In genomic region chr11:116282089-116282488, GRCm38 (mm10) we compare ENCODE assay signal across 9 mouse cellular contexts. TPM values are rescaled to one million over a fixed set of nuclear protein-coding genes. Genes with fewer than 3 reads are reported as not detected.
DNase-seq lines count a peak whose midpoint lies in the region; ATAC-seq lines count a peak whose summit lies in the region.
"Had no signal": no experiment of that assay in that cellular context is flagged by ENCODE, and none has a peak within 500 bp of the region (broad histone marks: within the 10 kb centered on the region; RNA-seq: fewer than 3 reads in every experiment).

No protein-coding gene starts in this region.

- H3K9me3 ChIP-seq in heart, embryonic 11.5 days (replicated peaks; ENCODE audit: control insufficient read depth, low read length), result no peaks in the 10 kb centered on the region

- H3K27ac ChIP-seq in heart, embryonic 11.5 days (ENCODE audit: low read depth, low read length), result no peak overlapping the region

- intact Hi-C loops in heart, postnatal 14 days (cut with DNase I), result no loop called here
- intact Hi-C loops in left cerebral cortex, postnatal 14 days (cut with DNase I), result no loop called here

- H3K4me3 ChIP-seq in heart, embryonic 11.5 days (ENCODE audit: low read depth, low read length), result peak overlapping the region; percentile 41

- ATAC-seq in heart, embryonic 11.5 days (replicated peaks; ENCODE audit: insufficient number of reproducible peaks, low FRiP score, low TSS enrichment), result no peak

- H3K4me1 ChIP-seq in heart, embryonic 11.5 days (ENCODE audit: control insufficient read depth, insufficient read depth, low read length), result peaks cover 9% of the 10 kb centered on the region

- no peaks in the 10 kb centered on the region for H3K36me3 ChIP-seq in heart, embryonic 11.5 days (ENCODE audit: control insufficient read depth, insufficient read depth, low read length)

- 3% methylated on average over 11 of the region's 11 CpGs for WGBS in heart, embryonic 11.5 days (ENCODE audit: insufficient replicate concordance)

- no peak overlapping the region for H3K9ac ChIP-seq in heart, embryonic 11.5 days (ENCODE audit: low read depth, low read length)

- peak overlapping the region; percentile 24; the same call in 1 of the 2 replicates for H3K4me2 ChIP-seq in heart, embryonic 11.5 days

- peaks cover 67% of the 10 kb centered on the region for H3K27me3 ChIP-seq in heart, embryonic 11.5 days (ENCODE audit: control insufficient read depth, insufficient read depth, low read length)

- DNase-seq in heart, postnatal 14 days, result no peak
- peak; percentile 54 for DNase-seq in embryo, embryonic 10.5 days (ENCODE audit: low spot score)
- DNase-seq in kidney, adult 11 months, result peak; percentile 36
- DNase-seq in mesoderm, embryonic 11.5 days (ENCODE audit: low read depth, low spot score), result peak; percentile 30
- no peak for DNase-seq in ovary, postnatal 36 days (ENCODE audit: low spot score)
- DNase-seq in left cerebral cortex, postnatal 14 days (ENCODE audit: low spot score in 2 of 2), result no peak
- no peak for DNase-seq in cerebellum, postnatal 25 days
- DNase-seq: lung, postnatal 4 days had no signal

RNA-seq across cellular contexts. Expression of gene Galr2, which starts 1.4 kb away (rescaled TPM):
- 0.16 TPM in 1 of 2 replicates, not detected in the other for polyA plus RNA-seq in heart, embryonic 11.5 days (2014; fragmentation: Nextera tagmentation; extraction: Ambion mirVana)
- not detected for total RNA-seq in heart, postnatal 14 days (2021)
- under 1 TPM in 1 of 2 experiments, not detected in 1; 0.18 TPM for total RNA-seq in left cerebral cortex, postnatal 14 days (2021)

RNA-seq across cellular contexts. Expression of gene Srp68, which starts 8.1 kb away (rescaled TPM):
- polyA plus RNA-seq in heart, embryonic 11.5 days (2014; fragmentation: Nextera tagmentation; extraction: Ambion mirVana), result 61.5 and 61.9 TPM in 2 replicates
- total RNA-seq in heart, postnatal 14 days (2021), result 10 to 100 TPM; 54.4 to 55.6 TPM
- total RNA-seq in left cerebral cortex, postnatal 14 days (2021), result 10 to 100 TPM; 52.0 to 56.4 TPM

RNA-seq across cellular contexts. Expression of gene Exoc7, which starts 24.9 kb away (rescaled TPM):
- polyA plus RNA-seq in heart, embryonic 11.5 days (2014; fragmentation: Nextera tagmentation; extraction: Ambion mirVana), result 42.5 and 46.6 TPM in 2 replicates
- 10 to 100 TPM; 44.3 to 52.3 TPM for total RNA-seq in heart, postnatal 14 days (2021)
- 100 to 1,000 TPM in 1 of 2 experiments, 10 to 100 TPM in 1; 92.7 to 115 TPM for total RNA-seq in left cerebral cortex, postnatal 14 days (2021)

RNA-seq across cellular contexts. Expression of gene Evpl, which starts 44.2 kb away (rescaled TPM):
- 0.26 and 0.31 TPM in 2 replicates for polyA plus RNA-seq in heart, embryonic 11.5 days (2014; fragmentation: Nextera tagmentation; extraction: Ambion mirVana)
- total RNA-seq in heart, postnatal 14 days (2021), result under 1 TPM; 0.83 to 0.93 TPM
- total RNA-seq in left cerebral cortex, postnatal 14 days (2021), result under 1 TPM; 0.68 to 0.97 TPM

RNA-seq across cellular contexts. Expression of gene Foxj1, which starts 53.1 kb away (rescaled TPM):
- 0.07 TPM in 1 of 2 replicates, not detected in the other for polyA plus RNA-seq in heart, embryonic 11.5 days (2014; fragmentation: Nextera tagmentation; extraction: Ambion mirVana)
- total RNA-seq in heart, postnatal 14 days (2021), result 1 to 10 TPM in 1 of 2 experiments, under 1 TPM in 1; 0.07 to 1.5 TPM
- total RNA-seq in left cerebral cortex, postnatal 14 days (2021), result 1 to 10 TPM; 4.2 to 5.5 TPM

Comparison
In these comparisons a context has a peak if more than half of its experiments do, and no peak if none do; other contexts are left out.
1. DNase-seq: peak in embryo, embryonic 10.5 days (single experiment), kidney, adult 11 months (single experiment) and mesoderm, embryonic 11.5 days (single experiment); none in heart, postnatal 14 days (0 of 2), ovary, postnatal 36 days (single experiment), left cerebral cortex, postnatal 14 days (0 of 2) and cerebellum, postnatal 25 days (0 of 2).